Mouse (Mus musculus) limb, embryonic 14.5 days (tissue): ENCODE results near the gene Gatb. TPM values are rescaled to one million over a fixed set of nuclear protein-coding genes. Genes with fewer than 3 reads are reported as not detected.

ENCODE experiments used
- ATAC-seq: fragments of 200-750 bp; cut with Nextera tagmentation; 2 replicates; pipeline ENCODE4 v1.8.0; 2017; ENCODE audit warnings: low read depth, moderate number of reproducible peaks, moderate TSS enrichment; ENCODE audit not compliant: low FRiP score
- DNase-seq: peaks from one replicate; pipeline ENCODE4 v3.0.0-alpha.2; 2015; ENCODE audit warnings: low spot score
- H3K27ac ChIP-seq: fragments of 300-500 bp; sonication (generic); replicated peaks from 2 replicates; pipeline ENCODE4 v1.5.1; 2014; ENCODE audit warnings: low read depth, mild to moderate bottlenecking, low read length, moderate library complexity, mixed read lengths
- H3K27me3 ChIP-seq: fragments of 300-500 bp; sonication (generic); 2 replicates; pipeline ENCODE4 v1.6.1; 2014; ENCODE audit warnings: low read length, mixed read lengths; ENCODE audit not compliant: control insufficient read depth, insufficient read depth
- H3K36me3 ChIP-seq: fragments of 300-500 bp; sonication (generic); 2 replicates; pipeline ENCODE4 v1.6.1; 2014; ENCODE audit warnings: mild to moderate bottlenecking, low read length, moderate library complexity, mixed read lengths; ENCODE audit not compliant: control insufficient read depth, insufficient read depth
- H3K4me1 ChIP-seq: fragments of 300-500 bp; sonication (generic); 2 replicates; pipeline ENCODE4 v1.6.1; 2014; ENCODE audit warnings: antibody characterized with exemption, low read length, mixed read lengths; ENCODE audit not compliant: control insufficient read depth, insufficient read depth
- H3K4me2 ChIP-seq: fragments of 300-500 bp; sonication (generic); replicated peaks from 2 replicates; pipeline ENCODE4 v1.6.1; 2014; ENCODE audit warnings: low read depth, mild to moderate bottlenecking, low read length, moderate library complexity; ENCODE audit not compliant: severe bottlenecking
- H3K4me3 ChIP-seq: fragments of 300-500 bp; sonication (generic); replicated peaks from 2 replicates; pipeline ENCODE4 v1.5.1; 2014; ENCODE audit warnings: low read length
- H3K9ac ChIP-seq: fragments of 300-500 bp; sonication (generic); 2 replicates; pipeline ENCODE4 v1.6.1; 2014; ENCODE audit warnings: mild to moderate bottlenecking, low read depth, low read length, moderate library complexity; ENCODE audit not compliant: severe bottlenecking
- H3K9me3 ChIP-seq: fragments of 300-500 bp; sonication (generic); 2 replicates; pipeline ENCODE4 v1.6.1; 2016; ENCODE audit warnings: low read length; ENCODE audit not compliant: control insufficient read depth
- POLR2A ChIP-seq: fragments of 200-500 bp; IDR thresholded peaks from 2 replicates; pipeline ENCODE4 v1.8.0; 2012; ENCODE audit warnings: inconsistent platforms, mild to moderate bottlenecking, moderate library complexity, borderline replicate concordance; ENCODE audit not compliant: insufficient read depth, insufficient read length; ENCODE audit errors: extremely low read depth
- WGBS: fragments of 180-500 bp; shearing (Covaris S2); extraction: QIAGEN DNeasy Blood & Tissue Kit; methylation state at CpG from one replicate; pipeline ENCODE4 v1.1.7; 2014; 5-methylcytosine and 5-hydroxymethylcytosine counted together
- polyA plus RNA-seq, 2 experiments: library from polyadenylated mRNA; depleted of rRNA in 1 of 2; stranded (reverse) in 1 of 2; unstranded in 1 of 2; fragments of >200 nt; fragmentation: Nextera tagmentation in 1 of 2; extraction: Ambion mirVana in 1 of 2; gene quantifications; 2 replicates each; pipeline versions ENCODE4 v1.2.1 to v1.2.3; 2012 to 2014

Gene Gatb
- polyA plus RNA-seq, 2 experiments, result 9.0 to 18.3 TPM

GRCm38 (mm10) chr3:85677952-85678351 lies 104.0 kb downstream of the Gatb start:
- Histone ChIP-seq H3K9ac (no peak overlapping the region), H3K27me3 (no peaks in the 10 kb centered on the region), H3K9me3 (no peaks in the 10 kb centered on the region), H3K4me2 (no peak overlapping the region), H3K27ac (no peak overlapping the region), H3K36me3 (no peaks in the 10 kb centered on the region), H3K4me3 (no peak overlapping the region), H3K4me1 (no peaks in the 10 kb centered on the region)
- TF ChIP-seq POLR2A, result no peak
- ATAC-seq (no peak), DNase-seq (no peak)
- 83% methylated on average over 3 of the region's 3 CpGs for WGBS

GRCm38 (mm10) chr3:85679312-85679933 lies 105.5 kb downstream of the Gatb start:
- no peaks in the 10 kb centered on the region for H3K36me3 ChIP-seq
- ATAC-seq, result no peak
- no peak for DNase-seq
- H3K4me2 ChIP-seq, result no peak overlapping the region
- H3K4me1 ChIP-seq, result no peaks in the 10 kb centered on the region
- no peaks in the 10 kb centered on the region for H3K9me3 ChIP-seq
- 78% methylated on average over 8 of the region's 8 CpGs for WGBS
- H3K27me3 ChIP-seq, result no peaks in the 10 kb centered on the region
- H3K27ac ChIP-seq, result no peak overlapping the region
- H3K4me3 ChIP-seq, result no peak overlapping the region
- H3K9ac ChIP-seq, result no peak overlapping the region
- TF ChIP-seq POLR2A, result no peak

- H3K9me3 ChIP-seq, result no peaks in the 10 kb centered on the region
- WGBS, result 84% methylated on average over 5 of the region's 5 CpGs
- no peaks in the 10 kb centered on the region for H3K27me3 ChIP-seq
- TF ChIP-seq POLR2A, result no peak
- no peak overlapping the region for H3K9ac ChIP-seq
- no peak for DNase-seq
- no peak for ATAC-seq
- no peak overlapping the region for H3K4me2 ChIP-seq
- no peaks in the 10 kb centered on the region for H3K36me3 ChIP-seq
- no peak overlapping the region for H3K27ac ChIP-seq
- no peak overlapping the region for H3K4me3 ChIP-seq
- no peaks in the 10 kb centered on the region for H3K4me1 ChIP-seq
Measured at GRCm38 (mm10) chr3:85679960-85680359, 106.0 kb downstream of the Gatb start.

DNA sequence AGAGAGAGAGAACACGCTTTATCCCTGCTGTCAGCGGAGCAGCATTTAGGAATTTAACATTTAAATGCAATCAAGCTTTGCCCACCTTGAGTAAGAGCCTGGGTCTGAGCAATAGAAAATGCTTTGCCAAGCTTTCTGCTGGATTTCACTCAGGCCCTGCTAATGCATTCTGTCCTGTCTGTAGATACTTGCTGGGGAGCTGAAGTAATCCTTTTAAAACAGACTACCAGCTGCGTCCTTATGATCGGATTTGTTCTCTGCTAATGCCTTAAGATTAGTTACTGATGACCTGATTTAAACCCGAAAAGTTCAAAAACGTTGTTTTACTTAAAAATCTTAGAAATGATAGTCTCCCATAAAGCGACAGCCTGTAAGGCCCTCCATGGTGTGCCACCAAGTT lies 107.2 kb downstream of the Gatb start:
- Histone ChIP-seq H3K9ac (no peak overlapping the region), H3K27me3 (no peaks in the 10 kb centered on the region), H3K9me3 (no peaks in the 10 kb centered on the region), H3K4me1 (no peaks in the 10 kb centered on the region), H3K4me2 (no peak overlapping the region), H3K4me3 (no peak overlapping the region), H3K27ac (no peak overlapping the region), H3K36me3 (no peaks in the 10 kb centered on the region)
- no peak for DNase-seq
- WGBS, result 80% methylated on average over 7 of the region's 7 CpGs
- ATAC-seq, result no peak
- no peak for TF ChIP-seq POLR2A

GRCm38 (mm10) chr3:85683618-85684017 lies 109.7 kb downstream of the Gatb start:
- no peaks in the 10 kb centered on the region for H3K36me3 ChIP-seq
- WGBS, result 86% methylated on average over 5 of the region's 5 CpGs

GRCm38 (mm10) chr3:85685271-85685670 lies 111.4 kb downstream of the Gatb start:
- Histone ChIP-seq H3K4me1 (no peaks in the 10 kb centered on the region), H3K9me3 (no peaks in the 10 kb centered on the region), H3K9ac (no peak overlapping the region), H3K4me3 (no peak overlapping the region), H3K27ac (no peak overlapping the region), H3K36me3 (no peaks in the 10 kb centered on the region), H3K27me3 (no peaks in the 10 kb centered on the region), H3K4me2 (no peak overlapping the region)
- WGBS, result 85% methylated on average over 8 of the region's 8 CpGs
- TF ChIP-seq POLR2A, result no peak
- ATAC-seq (no peak), DNase-seq (no peak)

More at GRCm38 (mm10) chr3:85683618-85684017, 109.7 kb downstream of the Gatb start:
- Histone ChIP-seq H3K4me2 (no peak overlapping the region), H3K4me1 (no peaks in the 10 kb centered on the region), H3K27ac (no peak overlapping the region), H3K9me3 (no peaks in the 10 kb centered on the region), H3K4me3 (no peak overlapping the region), H3K27me3 (no peaks in the 10 kb centered on the region), H3K9ac (no peak overlapping the region)
- DNase-seq (no peak), ATAC-seq (no peak)
- TF ChIP-seq POLR2A, result no peak
